Comparison of ENCODE assay signal across 9 mouse cellular contexts in genomic region chr14:120831397-120831796, GRCm38 (mm10).
DNase-seq lines count a peak whose midpoint lies in the region; ATAC-seq and TF ChIP-seq lines count a peak whose summit lies in the region.
"Had no signal": no experiment of that assay in that cellular context is flagged by ENCODE, and none has a peak within 500 bp of the region (broad histone marks: within the 10 kb centered on the region; RNA-seq: fewer than 3 reads in every experiment).

No protein-coding gene starts in this region.

- 56% methylated on average over 5 of the region's 5 CpGs for WGBS in neural tube, embryonic 12.5 days
- WGBS in forebrain, embryonic 12.5 days: 50% methylated on average over 5 of the region's 5 CpGs

- no peaks in the 10 kb centered on the region for H3K9me3 ChIP-seq in neural tube, embryonic 12.5 days
- H3K9me3 ChIP-seq in forebrain, embryonic 12.5 days: no peaks in the 10 kb centered on the region

- no peak overlapping the region for H3K4me3 ChIP-seq in left cerebral cortex, adult 2 months
- no peak overlapping the region for H3K4me3 ChIP-seq in neural tube, embryonic 12.5 days
- H3K4me3 ChIP-seq in forebrain, embryonic 12.5 days (replicated peaks): no peak overlapping the region

- H3K27me3 ChIP-seq in neural tube, embryonic 12.5 days (replicated peaks): no peaks in the 10 kb centered on the region
- peaks cover 4% of the 10 kb centered on the region; the same call in 1 of the 2 replicates for H3K27me3 ChIP-seq in forebrain, embryonic 12.5 days

- H3K4me1 ChIP-seq in neural tube, embryonic 12.5 days: peaks cover 7% of the 10 kb centered on the region
- peaks cover 12% of the 10 kb centered on the region for H3K4me1 ChIP-seq in forebrain, embryonic 12.5 days

- ATAC-seq in CD4-positive, CD25-positive, alpha-beta regulatory T cell, adult 4 months: no peak
- ATAC-seq in neural tube, embryonic 12.5 days (ENCODE audit: low FRiP score, low read depth): 0 out of 2 replicates have a peak, but pooled peaks have one; percentile 28
- no peak for ATAC-seq in forebrain, embryonic 12.5 days (ENCODE audit: low FRiP score)

- no peaks in the 10 kb centered on the region for H3K36me3 ChIP-seq in neural tube, embryonic 12.5 days
- H3K36me3 ChIP-seq in forebrain, embryonic 12.5 days (replicated peaks): no peaks in the 10 kb centered on the region
- H3K36me3 ChIP-seq: G1E had no signal

- intact Hi-C loops in left cerebral cortex, adult 2 months (cut with DNase I): loop anchor here (1.0 to 10.0 kb wide), 8 partner anchors 40 to 621 kb away; no protein-coding TSS in a partner anchor
- intact Hi-C loops in left cerebral cortex, postnatal 10 days (cut with DNase I): loop anchor here (5.0 to 10.0 kb wide), 3 partner anchors 383 to 626 kb away; no protein-coding TSS in a partner anchor

- H3K9ac ChIP-seq in neural tube, embryonic 12.5 days: no peak overlapping the region
- H3K9ac ChIP-seq in forebrain, embryonic 12.5 days: no peak overlapping the region

- H3K4me2 ChIP-seq in neural tube, embryonic 12.5 days (replicated peaks): peak overlapping the region; percentile 56
- no peak overlapping the region for H3K4me2 ChIP-seq in forebrain, embryonic 12.5 days

- H3K27ac ChIP-seq in left cerebral cortex, adult 2 months: peak overlapping the region; percentile 77
- H3K27ac ChIP-seq in neural tube, embryonic 12.5 days: no peak overlapping the region
- H3K27ac ChIP-seq in forebrain, embryonic 12.5 days: no peak overlapping the region

- TF ChIP-seq CTCF in left cerebral cortex, adult 2 months (IDR thresholded peaks at IDR 0.05): no peak

- peak; percentile 5 for DNase-seq in CD4-positive, CD25-positive, alpha-beta regulatory T cell, adult 2 months (ENCODE audit: low read depth, low spot score)
- no peak for DNase-seq in left cerebral cortex, adult 2 months (ENCODE audit: extremely low spot score in 1 of 2, low spot score in 2 of 2)
- DNase-seq in left cerebral cortex, postnatal 10 days (ENCODE audit: extremely low spot score in 1 of 2, low spot score in 2 of 2): no peak
- peak; percentile 7 for DNase-seq in MN1 (ENCODE audit: low spot score)
- DNase-seq in adrenal gland, postnatal 4 days (ENCODE audit: low spot score in 2 of 2): no peak

Comparison
In these comparisons a context has a peak if more than half of its experiments do, and no peak if none do; other contexts are left out.
1. DNase-seq: peak in CD4-positive, CD25-positive, alpha-beta regulatory T cell, adult 2 months (single experiment) and MN1 (single experiment); none in left cerebral cortex, adult 2 months (0 of 2), left cerebral cortex, postnatal 10 days (0 of 2) and adrenal gland, postnatal 4 days (0 of 2).